Mouse (Mus musculus) forebrain, embryonic 16.5 days (tissue): ENCODE measurements around the gene Lrig3. TPM values are rescaled to one million over a fixed set of nuclear protein-coding genes. Genes with fewer than 3 reads are reported as not detected.

Experiments
- ATAC-seq: fragments of 200-750 bp; cut with Nextera tagmentation; 2 replicates; pipeline ENCODE4 v1.8.0; 2017; ENCODE audit warnings: mild to moderate bottlenecking, moderate library complexity
- H3K27ac ChIP-seq: fragments of 300-500 bp; sonication (generic); 2 replicates; pipeline ENCODE4 v1.5.1; 2014; ENCODE audit warnings: low read length, control low read depth
- H3K27me3 ChIP-seq: fragments of 300-500 bp; sonication (generic); replicated peaks from 2 replicates; pipeline ENCODE4 v1.6.1; 2014; ENCODE audit warnings: low read length; ENCODE audit not compliant: control insufficient read depth, insufficient read depth
- H3K36me3 ChIP-seq: fragments of 300-500 bp; sonication (generic); 2 replicates; pipeline ENCODE4 v1.6.1; 2014; ENCODE audit not compliant: control insufficient read depth, insufficient read depth
- H3K4me1 ChIP-seq: fragments of 300-500 bp; sonication (generic); replicated peaks from 2 replicates; pipeline ENCODE4 v1.6.1; 2014; ENCODE audit warnings: low read length; ENCODE audit not compliant: control insufficient read depth, insufficient read depth
- H3K4me2 ChIP-seq: fragments of 300-500 bp; sonication (generic); 2 replicates; pipeline ENCODE4 v1.6.1; 2014; ENCODE audit warnings: mild to moderate bottlenecking, low read length, control low read depth
- H3K4me3 ChIP-seq: fragments of 300-500 bp; sonication (generic); replicated peaks from 2 replicates; pipeline ENCODE4 v1.5.1; 2014; ENCODE audit warnings: mild to moderate bottlenecking, low read length, control low read depth
- H3K9ac ChIP-seq: fragments of 300-500 bp; sonication (generic); replicated peaks from 2 replicates; pipeline ENCODE4 v1.6.1; 2014; ENCODE audit warnings: low read depth, low read length, control low read depth
- H3K9me3 ChIP-seq: fragments of 300-500 bp; sonication (generic); 2 replicates; pipeline ENCODE4 v1.6.1; 2016; ENCODE audit warnings: low read length; ENCODE audit not compliant: control insufficient read depth
- WGBS: fragments of 180-500 bp; shearing (Covaris S2); extraction: QIAGEN DNeasy Blood & Tissue Kit; methylation state at CpG from one replicate; pipeline ENCODE4 v1.1.7; 2014; 5-methylcytosine and 5-hydroxymethylcytosine counted together
- polyA plus RNA-seq: library from polyadenylated mRNA; unstranded; fragments of >200 nt; fragmentation: Nextera tagmentation; extraction: Ambion mirVana; gene quantifications from 2 replicates; pipeline ENCODE4 v1.2.1, GENCODE M21; 2015

Gene Lrig3
- polyA plus RNA-seq, 1 experiment from 2014 or later: 2.1 TPM

GRCm38 (mm10) chr10:126013667-126014066 lies 47.7 kb downstream of the Lrig3 start:
- Histone ChIP-seq H3K36me3 (no peaks in the 10 kb centered on the region), H3K9me3 (no peaks in the 10 kb centered on the region), H3K27me3 (no peaks in the 10 kb centered on the region), H3K9ac (no peak overlapping the region), H3K4me3 (no peak overlapping the region), H3K27ac (no peak overlapping the region), H3K4me2 (no peak overlapping the region), H3K4me1 (no peaks in the 10 kb centered on the region)
- WGBS: 84% methylated on average over 11 of the region's 11 CpGs
- ATAC-seq: no peak

GRCm38 (mm10) chr10:126014673-126015072 lies 48.7 kb downstream of the Lrig3 start:
- no peak for ATAC-seq
- Histone ChIP-seq H3K27me3 (no peaks in the 10 kb centered on the region), H3K9ac (no peak overlapping the region), H3K27ac (no peak overlapping the region), H3K4me3 (no peak overlapping the region), H3K36me3 (no peaks in the 10 kb centered on the region), H3K4me1 (no peaks in the 10 kb centered on the region), H3K4me2 (no peak overlapping the region), H3K9me3 (no peaks in the 10 kb centered on the region)
- 86% methylated on average over 8 of the region's 8 CpGs for WGBS

- 94% methylated on average over 6 of the region's 6 CpGs for WGBS
- Histone ChIP-seq H3K27me3 (no peaks in the 10 kb centered on the region), H3K27ac (no peak overlapping the region), H3K4me1 (no peaks in the 10 kb centered on the region), H3K9me3 (no peaks in the 10 kb centered on the region), H3K36me3 (no peaks in the 10 kb centered on the region), H3K4me3 (no peak overlapping the region), H3K4me2 (no peak overlapping the region), H3K9ac (no peak overlapping the region)
- no peak for ATAC-seq
Observed at GRCm38 (mm10) chr10:126015644-126016043, 49.7 kb downstream of the Lrig3 start.

- WGBS: 89% methylated on average over 15 of the region's 15 CpGs
Observed at GRCm38 (mm10) chr10:126019350-126019991, 53.5 kb downstream of the Lrig3 start.

GRCm38 (mm10) chr10:126028574-126029440 lies 62.8 kb downstream of the Lrig3 start:
- H3K9me3 ChIP-seq: no peaks in the 10 kb centered on the region
- H3K4me3 ChIP-seq: no peak overlapping the region
- H3K4me2 ChIP-seq: no peak overlapping the region; the same call in 1 of the 2 replicates
- no peak overlapping the region for H3K9ac ChIP-seq
- no peaks in the 10 kb centered on the region for H3K27me3 ChIP-seq
- peak; percentile 49 for ATAC-seq
- H3K4me1 ChIP-seq: peaks cover 8% of the 10 kb centered on the region
- 11% methylated on average over 8 of the region's 8 CpGs for WGBS
- no peaks in the 10 kb centered on the region for H3K36me3 ChIP-seq
- H3K27ac ChIP-seq: no peak overlapping the region

More at GRCm38 (mm10) chr10:126019350-126019991, 53.5 kb downstream of the Lrig3 start:
- Histone ChIP-seq H3K36me3 (no peaks in the 10 kb centered on the region), H3K4me3 (no peak overlapping the region), H3K27me3 (no peaks in the 10 kb centered on the region), H3K4me2 (no peak overlapping the region), H3K4me1 (no peaks in the 10 kb centered on the region), H3K9me3 (no peaks in the 10 kb centered on the region), H3K27ac (no peak overlapping the region), H3K9ac (no peak overlapping the region)
- no peak for ATAC-seq

- H3K4me3 ChIP-seq: no peak overlapping the region
- no peaks in the 10 kb centered on the region for H3K9me3 ChIP-seq
- H3K36me3 ChIP-seq: no peaks in the 10 kb centered on the region
- H3K4me2 ChIP-seq: no peak overlapping the region
- H3K27me3 ChIP-seq: no peaks in the 10 kb centered on the region
- no peak overlapping the region for H3K9ac ChIP-seq
- peaks cover 8% of the 10 kb centered on the region for H3K4me1 ChIP-seq
- no peak overlapping the region for H3K27ac ChIP-seq
- ATAC-seq: peak; percentile 45; the same call in 1 of the 2 replicates
- 23% methylated on average over 7 of the region's 7 CpGs for WGBS
Observed at GRCm38 (mm10) chr10:126029441-126030114, 63.6 kb downstream of the Lrig3 start.

- no peak for ATAC-seq
- WGBS: 69% methylated on average over 3 of the region's 3 CpGs
- peaks cover 6% of the 10 kb centered on the region for H3K4me1 ChIP-seq
- no peaks in the 10 kb centered on the region for H3K27me3 ChIP-seq
- H3K36me3 ChIP-seq: no peaks in the 10 kb centered on the region
- no peak overlapping the region for H3K4me2 ChIP-seq
- no peak overlapping the region for H3K27ac ChIP-seq
- no peaks in the 10 kb centered on the region for H3K9me3 ChIP-seq
- H3K9ac ChIP-seq: no peak overlapping the region
- H3K4me3 ChIP-seq: no peak overlapping the region
Observed at GRCm38 (mm10) chr10:126056881-126057280, 90.9 kb downstream of the Lrig3 start.

GRCm38 (mm10) chr10:126062812-126063211 lies 96.8 kb downstream of the Lrig3 start:
- H3K4me1 ChIP-seq: no peaks in the 10 kb centered on the region
- no peaks in the 10 kb centered on the region for H3K36me3 ChIP-seq
- H3K27ac ChIP-seq: no peak overlapping the region
- ATAC-seq: no peak
- H3K9ac ChIP-seq: no peak overlapping the region
- WGBS: 88% methylated on average over 4 of the region's 4 CpGs
- no peaks in the 10 kb centered on the region for H3K27me3 ChIP-seq
- no peak overlapping the region for H3K4me2 ChIP-seq
- peaks cover 5% of the 10 kb centered on the region; the same call in 1 of the 2 replicates for H3K9me3 ChIP-seq
- H3K4me3 ChIP-seq: no peak overlapping the region
